Comparison of ENCODE assay signal across 12 mouse cellular contexts in the genomic region with DNA sequence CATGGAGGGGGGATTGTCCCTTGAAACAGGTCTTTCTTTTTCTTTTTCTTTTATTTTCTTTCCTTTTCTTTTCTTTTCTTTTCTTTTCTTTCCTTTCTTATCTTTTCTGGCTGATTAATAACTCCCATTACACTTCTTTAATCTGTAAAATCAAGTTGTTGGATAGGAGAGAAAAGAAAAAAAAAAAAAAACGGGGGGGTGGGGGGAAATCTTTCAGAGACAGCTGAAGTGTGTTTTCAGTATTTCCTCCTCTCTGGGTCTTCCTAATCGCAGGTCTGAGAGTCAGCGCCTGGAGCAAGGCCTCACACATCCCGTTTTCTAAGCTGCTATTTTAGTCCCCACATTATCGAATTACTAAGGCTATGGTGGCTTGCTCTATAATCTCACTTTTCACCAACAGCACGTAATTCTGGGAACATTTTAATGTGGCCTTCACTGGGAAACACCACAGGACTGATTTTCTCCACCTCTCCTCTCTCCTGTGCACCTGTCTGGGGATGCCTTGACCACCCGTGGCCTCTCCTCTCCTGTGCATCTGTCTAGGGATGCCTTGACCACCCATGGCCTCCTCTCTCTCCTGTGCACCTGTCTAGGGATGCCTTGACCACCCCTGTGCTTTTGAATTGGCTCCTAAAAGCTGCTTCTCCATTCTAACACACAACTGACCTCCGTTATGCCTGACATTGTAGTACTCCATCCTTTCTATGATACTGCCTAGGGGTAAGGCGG. TPM values are rescaled to one million over a fixed set of nuclear protein-coding genes. Genes with fewer than 3 reads are reported as not detected.
DNase-seq lines count a peak whose midpoint lies in the region; ATAC-seq and TF ChIP-seq lines count a peak whose summit lies in the region.
"Had no signal": no experiment of that assay in that cellular context is flagged by ENCODE, and none has a peak within 500 bp of the region (broad histone marks: within the 10 kb centered on the region; RNA-seq: fewer than 3 reads in every experiment).

No protein-coding gene starts in this region.

- no peaks in the 10 kb centered on the region for H3K27me3 ChIP-seq in hindbrain, embryonic 10.5 days (ENCODE audit: insufficient read depth, poor library complexity, severe bottlenecking)
- no peaks in the 10 kb centered on the region for H3K27me3 ChIP-seq in hindbrain, embryonic 12.5 days
- no peaks in the 10 kb centered on the region for H3K27me3 ChIP-seq in lung, postnatal 0 days (replicated peaks; ENCODE audit: insufficient read depth, low read length)
- H3K27me3 ChIP-seq in stomach, postnatal 0 days (ENCODE audit: control insufficient read depth, insufficient read depth, low read length) = no peaks in the 10 kb centered on the region
- H3K27me3 ChIP-seq: hindbrain, embryonic 15.5 days had no signal

- no peak overlapping the region for H3K9ac ChIP-seq in hindbrain, embryonic 12.5 days
- H3K9ac ChIP-seq in lung, postnatal 0 days (replicated peaks; ENCODE audit: low read depth) = peak overlapping the region; percentile 27
- peak overlapping the region; percentile 35; the same call in 1 of the 2 replicates for H3K9ac ChIP-seq in stomach, postnatal 0 days (ENCODE audit: low read length)
- H3K9ac ChIP-seq: hindbrain, embryonic 15.5 days had no signal

- H3K4me3 ChIP-seq in hindbrain, embryonic 10.5 days = no peak overlapping the region
- H3K4me3 ChIP-seq in hindbrain, embryonic 12.5 days = no peak overlapping the region
- peak overlapping the region; percentile 38 for H3K4me3 ChIP-seq in lung, postnatal 0 days (ENCODE audit: low read depth, low read length)
- H3K4me3 ChIP-seq in stomach, postnatal 0 days (ENCODE audit: low read depth, low read length) = peak overlapping the region; percentile 2; the same call in 1 of the 2 replicates
- H3K4me3 ChIP-seq: hindbrain, embryonic 15.5 days had no signal

- TF ChIP-seq EP300 in lung, postnatal 0 days (IDR thresholded peaks at IDR 0.05) = no peak
- no peak for TF ChIP-seq EP300 in stomach, postnatal 0 days (optimal IDR thresholded peaks at IDR 0.05)

- no peak for TF ChIP-seq CTCF in lung, postnatal 0 days (IDR thresholded peaks at IDR 0.05)
- no peak for TF ChIP-seq CTCF in stomach, postnatal 0 days (IDR thresholded peaks at IDR 0.05; ENCODE audit: low read depth)

- H3K9me3 ChIP-seq in hindbrain, embryonic 10.5 days = no peaks in the 10 kb centered on the region
- H3K9me3 ChIP-seq in hindbrain, embryonic 12.5 days (replicated peaks) = no peaks in the 10 kb centered on the region
- no peaks in the 10 kb centered on the region for H3K9me3 ChIP-seq in lung, postnatal 0 days (ENCODE audit: low read length)
- no peaks in the 10 kb centered on the region for H3K9me3 ChIP-seq in stomach, postnatal 0 days (ENCODE audit: control insufficient read depth, low read length)
- H3K9me3 ChIP-seq: hindbrain, embryonic 15.5 days had no signal

- no peak for DNase-seq in hindbrain, embryonic 10.5 days (ENCODE audit: low spot score)
- DNase-seq in lung, postnatal 0 days (ENCODE audit: low spot score) = no peak
- no peak for DNase-seq in lung, postnatal 14 days
- DNase-seq in induced T-regulatory cell, adult 2 months (ENCODE audit: low read depth) = peak; percentile 29
- no peak for DNase-seq in stomach, postnatal 0 days (ENCODE audit: low spot score)
- DNase-seq in right cerebral cortex, postnatal 10 days (ENCODE audit: low spot score in 2 of 2) = no peak
- DNase-seq: cerebellum, adult 8-10 months; lung, postnatal 10 days; right cerebral cortex, postnatal 14 days had no signal

- peak overlapping the region; percentile 23; the same call in 1 of the 2 replicates for H3K27ac ChIP-seq in hindbrain, embryonic 10.5 days
- no peak overlapping the region for H3K27ac ChIP-seq in hindbrain, embryonic 12.5 days
- peak overlapping the region; percentile 84 for H3K27ac ChIP-seq in lung, postnatal 0 days (ENCODE audit: low read length)
- H3K27ac ChIP-seq in stomach, postnatal 0 days (replicated peaks) = peak overlapping the region; percentile 79
- H3K27ac ChIP-seq: hindbrain, embryonic 15.5 days had no signal

- H3K36me3 ChIP-seq in hindbrain, embryonic 10.5 days = no peaks in the 10 kb centered on the region
- H3K36me3 ChIP-seq in hindbrain, embryonic 12.5 days = no peaks in the 10 kb centered on the region
- H3K36me3 ChIP-seq in lung, postnatal 0 days (ENCODE audit: insufficient read depth, low read length) = no peaks in the 10 kb centered on the region
- H3K36me3 ChIP-seq in stomach, postnatal 0 days (ENCODE audit: control insufficient read depth, insufficient read depth, low read length) = no peaks in the 10 kb centered on the region
- H3K36me3 ChIP-seq: hindbrain, embryonic 15.5 days had no signal

- H3K4me1 ChIP-seq in hindbrain, embryonic 10.5 days (replicated peaks) = peaks cover 36% of the 10 kb centered on the region
- H3K4me1 ChIP-seq in hindbrain, embryonic 12.5 days = peaks cover 3% of the 10 kb centered on the region; the same call in 1 of the 2 replicates
- H3K4me1 ChIP-seq in lung, postnatal 0 days (ENCODE audit: insufficient read depth, low read depth, low read length) = peaks cover 40% of the 10 kb centered on the region
- H3K4me1 ChIP-seq in stomach, postnatal 0 days (replicated peaks; ENCODE audit: control insufficient read depth, insufficient read depth) = peaks cover 3% of the 10 kb centered on the region

- ATAC-seq in hindbrain, embryonic 12.5 days (ENCODE audit: low FRiP score) = no peak
- no peak for ATAC-seq in lung, postnatal 0 days
- no peak for ATAC-seq in stomach, postnatal 0 days (ENCODE audit: low FRiP score, low TSS enrichment)

- WGBS in hindbrain, embryonic 10.5 days = 76% methylated on average over 9 of the region's 9 CpGs
- 77% methylated on average over 9 of the region's 9 CpGs for WGBS in hindbrain, embryonic 12.5 days
- 60% methylated on average over 9 of the region's 9 CpGs for WGBS in lung, postnatal 0 days
- 57% methylated on average over 9 of the region's 9 CpGs for WGBS in stomach, postnatal 0 days

- H3K4me2 ChIP-seq in hindbrain, embryonic 12.5 days (replicated peaks) = no peak overlapping the region
- H3K4me2 ChIP-seq in lung, postnatal 0 days (replicated peaks; ENCODE audit: low read depth, low read length) = peak overlapping the region; percentile 49
- H3K4me2 ChIP-seq in stomach, postnatal 0 days (replicated peaks; ENCODE audit: low read depth) = peak overlapping the region; percentile 45; the same call in 1 of the 2 replicates

RNA-seq across cellular contexts. Expression of a gene that starts 1.0 kb away (rescaled TPM):
- 1.6 and 1.9 TPM in 2 replicates for polyA plus RNA-seq in hindbrain, embryonic 10.5 days (2016; fragmentation: Nextera tagmentation; extraction: Ambion mirVana)
- polyA plus RNA-seq in hindbrain, embryonic 12.5 days (2016; fragmentation: Nextera tagmentation; extraction: Ambion mirVana) = 1.5 and 1.8 TPM in 2 replicates
- 30.6 and 34.9 TPM in 2 replicates for polyA plus RNA-seq in lung, postnatal 0 days (2015; fragmentation: Nextera tagmentation; extraction: Ambion mirVana)
- polyA plus RNA-seq in stomach, postnatal 0 days (2015; fragmentation: Nextera tagmentation; extraction: Ambion mirVana) = 7.8 and 8.3 TPM in 2 replicates

RNA-seq across cellular contexts. Expression of a gene that starts 13.9 kb away (rescaled TPM):
- polyA plus RNA-seq in hindbrain, embryonic 10.5 days (2016; fragmentation: Nextera tagmentation; extraction: Ambion mirVana) = 17.9 and 18.4 TPM in 2 replicates
- polyA plus RNA-seq in hindbrain, embryonic 12.5 days (2016; fragmentation: Nextera tagmentation; extraction: Ambion mirVana) = 14.4 TPM in 2 replicates
- 12.6 and 13.8 TPM in 2 replicates for polyA plus RNA-seq in lung, postnatal 0 days (2015; fragmentation: Nextera tagmentation; extraction: Ambion mirVana)
- polyA plus RNA-seq in stomach, postnatal 0 days (2015; fragmentation: Nextera tagmentation; extraction: Ambion mirVana) = 5.8 and 5.9 TPM in 2 replicates

RNA-seq across cellular contexts. Expression of a gene that starts 46.7 kb away (rescaled TPM):
- 13.5 and 14.3 TPM in 2 replicates for polyA plus RNA-seq in hindbrain, embryonic 10.5 days (2016; fragmentation: Nextera tagmentation; extraction: Ambion mirVana)
- polyA plus RNA-seq in hindbrain, embryonic 12.5 days (2016; fragmentation: Nextera tagmentation; extraction: Ambion mirVana) = 13.1 and 13.6 TPM in 2 replicates
- 19.9 and 21.1 TPM in 2 replicates for polyA plus RNA-seq in lung, postnatal 0 days (2015; fragmentation: Nextera tagmentation; extraction: Ambion mirVana)
- polyA plus RNA-seq in stomach, postnatal 0 days (2015; fragmentation: Nextera tagmentation; extraction: Ambion mirVana) = 4.5 and 5.0 TPM in 2 replicates

RNA-seq across cellular contexts. Expression of a gene that starts 56.0 kb away (rescaled TPM):
- polyA plus RNA-seq in hindbrain, embryonic 10.5 days (2016; fragmentation: Nextera tagmentation; extraction: Ambion mirVana) = not detected in 2 replicates
- polyA plus RNA-seq in hindbrain, embryonic 12.5 days (2016; fragmentation: Nextera tagmentation; extraction: Ambion mirVana) = not detected in 2 replicates
- polyA plus RNA-seq in lung, postnatal 0 days (2015; fragmentation: Nextera tagmentation; extraction: Ambion mirVana) = 0.10 TPM in 1 of 2 replicates, not detected in the other
- polyA plus RNA-seq in stomach, postnatal 0 days (2015; fragmentation: Nextera tagmentation; extraction: Ambion mirVana) = 0.10 TPM in 1 of 2 replicates, not detected in the other
- polyA plus RNA-seq: hindbrain, embryonic 15.5 days; stomach, embryonic 14.5 days had no signal

Comparison
In these comparisons a context has a peak if more than half of its experiments do, and no peak if none do; other contexts are left out.
1. H3K4me3 ChIP-seq: peak in lung, postnatal 0 days (single experiment) and stomach, postnatal 0 days (single experiment); none in hindbrain, embryonic 10.5 days (single experiment) and hindbrain, embryonic 12.5 days (single experiment).